Mouse (Mus musculus): ENCODE measurements around the gene Amigo1.
A peak's percentile ranks its signal among the peaks of the same experiment; 100 is the strongest.

The Amigo1 gene

DNA sequence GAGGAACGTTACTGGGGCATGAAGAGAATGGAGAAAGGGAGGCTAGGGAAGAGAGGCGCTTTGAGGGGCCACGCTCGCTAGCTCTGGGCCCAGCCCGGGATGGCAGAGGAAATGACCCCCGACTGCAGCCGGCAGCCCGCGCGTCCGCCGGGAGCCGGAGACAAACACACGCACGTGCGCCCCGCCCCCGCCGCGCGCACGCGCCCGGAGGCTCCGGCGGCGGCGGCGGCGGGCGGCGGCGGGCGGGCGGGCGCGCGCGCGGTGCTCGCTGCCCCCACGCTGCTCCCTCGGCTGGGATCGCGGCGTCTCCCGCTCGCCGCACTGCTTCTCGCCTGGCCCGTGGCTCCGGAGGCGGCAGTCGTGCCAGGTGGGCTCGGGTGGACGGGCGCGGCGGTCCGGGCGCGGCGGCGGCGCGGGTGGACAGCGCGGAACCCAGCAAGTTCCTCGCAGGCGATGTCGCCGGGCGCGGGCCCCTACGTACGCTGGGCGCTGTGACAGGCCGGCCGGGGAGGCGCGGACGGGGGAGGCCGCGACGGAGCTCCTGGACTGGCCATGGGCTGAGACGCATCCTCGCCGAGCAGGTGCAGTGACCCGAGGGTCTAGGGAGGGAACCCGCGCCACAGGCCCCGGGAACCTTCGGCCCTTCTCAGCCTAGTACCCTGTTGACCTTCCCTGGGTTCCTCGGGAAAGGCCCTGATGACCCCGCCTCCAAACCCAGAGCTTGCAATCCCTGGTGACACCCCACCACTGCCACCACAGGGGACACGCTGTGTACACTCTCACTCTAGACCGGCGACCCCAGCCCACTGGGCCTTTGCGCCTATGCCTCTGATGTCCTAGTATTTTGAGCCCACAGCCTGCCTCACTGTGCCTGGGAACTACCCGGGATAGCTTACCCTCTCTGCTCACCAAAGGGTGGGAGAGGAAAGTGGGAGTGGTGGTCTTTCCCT is at the start of gene Amigo1:
Gene Amigo1 (plus strand): TSS at position 238 of the 950 bp plus-strand sequence.
- peak; percentile 63 for DNase-seq

DNA sequence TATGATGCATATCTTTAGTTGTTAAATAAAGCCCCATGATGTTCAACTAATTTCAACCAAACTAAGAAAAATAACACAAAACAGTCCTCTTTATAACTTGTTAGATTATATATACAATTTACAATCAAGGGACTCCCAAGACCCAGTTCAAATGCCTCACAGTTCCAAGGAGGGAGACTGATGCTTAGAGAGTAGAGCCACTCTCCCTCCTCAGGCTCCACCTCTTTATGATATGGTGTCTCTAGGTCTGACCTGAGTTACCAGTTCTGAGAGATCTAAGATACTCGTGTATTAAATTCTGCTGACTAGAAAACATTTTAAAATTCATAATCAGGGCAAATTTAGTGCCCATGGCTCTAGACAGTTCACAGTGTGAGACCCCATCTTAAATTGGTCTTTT is 47.0 kb upstream of the Amigo1 start:
- no peak for DNase-seq

DNA sequence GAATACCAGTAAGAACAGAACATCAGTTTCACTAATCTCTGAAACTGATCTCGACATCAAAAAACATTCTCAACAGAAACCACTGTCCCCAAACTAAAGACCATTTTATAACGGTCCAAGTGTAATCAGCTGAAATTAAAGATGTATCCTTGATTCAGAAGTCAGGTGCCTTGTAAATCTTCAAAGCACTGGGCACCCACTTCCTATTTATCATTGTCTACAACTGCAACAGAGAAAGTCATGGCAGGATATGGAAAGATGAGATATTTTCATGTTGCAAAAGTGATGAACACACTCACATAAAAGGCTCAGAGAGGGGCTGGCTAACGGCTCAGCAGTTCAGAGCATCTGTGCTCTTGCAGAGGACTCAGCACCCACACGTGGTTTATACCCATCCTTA is 45.3 kb upstream of the Amigo1 start:
- DNase-seq: no peak

DNA sequence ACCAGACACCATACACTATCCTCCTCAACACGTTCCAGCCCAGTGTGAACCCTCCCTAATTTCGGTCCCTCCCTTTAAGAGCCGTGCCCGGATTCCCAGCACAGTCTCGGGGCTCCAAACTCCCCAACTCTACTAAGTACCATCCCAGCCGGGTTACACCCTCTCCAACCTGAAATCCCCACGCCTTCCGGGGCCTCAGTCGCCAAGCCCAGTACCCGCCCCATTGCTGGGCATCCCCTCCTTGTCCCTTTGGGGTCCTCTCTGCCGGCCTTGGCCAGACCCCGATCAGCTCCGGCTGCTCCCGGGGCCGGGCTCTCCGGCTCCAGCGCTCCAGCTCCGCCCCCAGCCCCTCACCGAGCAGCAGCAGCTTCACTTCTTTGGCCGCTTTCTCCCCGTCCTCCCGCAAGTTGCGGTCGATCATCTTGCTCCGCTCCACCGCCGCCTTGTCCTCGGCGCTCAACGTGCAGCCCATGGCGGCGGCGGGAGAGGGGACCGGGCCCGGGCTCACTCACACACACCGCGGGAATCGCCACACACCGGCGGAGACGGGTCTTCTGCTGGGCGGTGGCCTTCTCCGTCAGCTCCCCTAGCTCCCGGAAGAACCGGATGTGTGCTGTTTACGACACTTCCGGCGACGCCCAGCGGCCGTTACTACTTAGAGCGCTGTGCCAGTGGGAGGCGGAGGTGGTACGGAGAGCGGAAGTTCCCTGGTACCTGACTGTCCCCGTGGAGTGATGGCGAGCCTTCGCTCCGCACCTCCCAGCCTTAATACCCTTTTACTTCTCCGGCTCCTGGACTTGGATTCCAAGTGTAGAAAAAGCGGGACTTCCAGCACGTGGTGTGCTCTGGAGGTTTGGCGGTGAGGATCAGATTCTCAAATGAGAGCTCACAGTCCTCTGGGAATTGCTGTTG is 40.3 kb upstream of the Amigo1 start, which contains the start of gene Gnai3:
Gene Gnai3 (minus strand): TSS at position 613 of the 912 bp plus-strand sequence.
- peak; percentile 87 for DNase-seq

GRCm38 (mm10) chr3:108146671-108147070 is 39.5 kb upstream of the Amigo1 start:
- DNase-seq: no peak

- peak; percentile 91 for DNase-seq
These were observed 38.5 kb upstream of the Amigo1 start for GRCm38 (mm10) chr3:108147386-108148235.

DNA sequence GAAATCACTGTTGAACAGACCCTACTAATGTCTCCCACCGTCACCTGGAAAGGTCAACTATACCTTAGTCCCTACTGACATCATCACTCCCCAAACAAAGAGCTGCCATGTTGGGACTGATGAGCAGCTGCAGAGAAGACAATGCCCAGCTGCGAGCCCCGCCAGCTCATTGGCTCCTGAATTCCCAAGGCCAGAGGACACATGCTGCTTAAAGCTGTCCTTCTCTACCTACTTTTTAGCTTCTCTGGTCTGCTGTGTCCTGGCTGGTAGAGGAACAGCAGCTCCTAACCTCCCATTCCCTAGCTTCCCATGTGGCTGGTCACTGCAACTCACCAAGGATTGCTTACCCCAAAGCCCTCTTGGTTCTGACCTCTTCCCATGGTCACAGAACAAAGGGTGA is 33.8 kb upstream of the Amigo1 start:
- DNase-seq: no peak

DNA sequence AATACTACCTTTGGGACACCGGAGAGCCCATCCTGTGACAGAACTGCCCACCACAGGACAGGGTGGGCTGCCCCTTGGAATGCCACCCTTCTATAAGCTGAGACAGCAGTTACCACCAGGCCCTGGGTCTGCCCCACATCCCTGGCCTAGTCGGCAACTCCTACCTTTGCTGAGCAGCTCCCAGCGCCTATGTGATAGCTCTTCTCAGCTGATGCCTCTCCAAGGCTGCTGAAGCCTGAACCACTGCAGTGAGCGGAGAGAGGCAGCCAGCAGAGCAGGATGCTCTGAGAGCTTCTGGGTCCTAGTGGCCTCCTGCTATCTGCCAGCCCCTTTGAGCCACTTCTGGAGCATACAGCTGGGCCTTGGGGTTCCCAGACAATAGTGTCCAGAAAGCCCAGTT is 31.5 kb upstream of the Amigo1 start, which contains the start of gene Gpr61:
Gene Gpr61 (minus strand): TSS at position 227 of the 400 bp plus-strand sequence.
- peak; percentile 36 for DNase-seq

DNA sequence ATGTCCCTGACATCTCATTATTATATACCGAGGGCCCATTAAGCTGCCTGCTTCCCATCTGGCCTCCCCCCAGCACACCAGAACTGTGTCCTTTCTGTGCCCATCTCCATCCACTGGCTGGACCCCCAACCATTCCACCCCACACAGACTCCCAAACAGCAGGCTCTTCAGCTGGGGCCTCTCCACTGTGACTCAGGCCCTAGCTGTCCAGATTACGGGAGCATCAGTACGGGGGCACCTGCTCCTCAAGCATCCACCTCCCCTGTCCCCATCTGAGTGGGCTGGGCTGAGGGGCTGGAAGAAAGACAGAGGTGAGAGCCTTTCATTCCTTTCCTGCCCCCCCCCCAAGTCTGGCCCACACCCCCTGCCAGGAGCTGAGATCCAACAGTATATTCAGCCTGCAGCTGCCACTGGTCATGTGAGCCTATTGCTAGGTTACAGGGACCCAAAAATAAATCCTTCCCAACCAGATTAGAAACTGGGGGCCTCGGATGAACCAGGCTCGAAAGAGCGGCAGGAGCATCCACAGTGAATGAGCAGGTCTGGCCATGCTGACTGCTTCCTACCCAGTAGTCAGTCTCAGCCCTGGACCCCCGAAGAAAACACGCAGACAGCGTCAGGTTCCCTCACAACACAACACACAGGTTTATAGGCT is 27.6 kb upstream of the Amigo1 start:
- no peak for DNase-seq

GRCm38 (mm10) chr3:108164091-108164490 is 22.0 kb upstream of the Amigo1 start:
- no peak for DNase-seq

DNA sequence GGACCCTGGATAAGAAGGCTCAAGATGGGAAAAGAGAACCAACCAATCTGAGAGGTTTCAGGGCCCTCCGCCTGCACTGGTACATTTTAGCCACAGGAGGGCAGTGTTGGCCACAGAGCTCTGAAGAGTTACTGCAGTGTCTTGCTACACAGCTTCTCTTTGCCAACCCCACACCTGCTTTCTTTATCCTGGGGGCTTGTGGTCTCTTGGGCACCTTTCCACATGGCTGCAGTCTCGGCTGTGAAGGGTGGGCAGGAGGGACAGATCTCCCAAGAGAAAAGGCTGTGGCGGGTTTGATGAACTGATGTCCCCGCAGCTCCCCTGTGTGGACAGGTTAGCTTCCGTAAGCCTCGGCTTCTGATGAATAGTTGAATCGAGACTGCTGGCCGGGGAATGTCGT is 21.3 kb upstream of the Amigo1 start:
- DNase-seq: peak; percentile 91

GRCm38 (mm10) chr3:108165532-108166315 is 20.4 kb upstream of the Amigo1 start:
- DNase-seq: no peak

DNA sequence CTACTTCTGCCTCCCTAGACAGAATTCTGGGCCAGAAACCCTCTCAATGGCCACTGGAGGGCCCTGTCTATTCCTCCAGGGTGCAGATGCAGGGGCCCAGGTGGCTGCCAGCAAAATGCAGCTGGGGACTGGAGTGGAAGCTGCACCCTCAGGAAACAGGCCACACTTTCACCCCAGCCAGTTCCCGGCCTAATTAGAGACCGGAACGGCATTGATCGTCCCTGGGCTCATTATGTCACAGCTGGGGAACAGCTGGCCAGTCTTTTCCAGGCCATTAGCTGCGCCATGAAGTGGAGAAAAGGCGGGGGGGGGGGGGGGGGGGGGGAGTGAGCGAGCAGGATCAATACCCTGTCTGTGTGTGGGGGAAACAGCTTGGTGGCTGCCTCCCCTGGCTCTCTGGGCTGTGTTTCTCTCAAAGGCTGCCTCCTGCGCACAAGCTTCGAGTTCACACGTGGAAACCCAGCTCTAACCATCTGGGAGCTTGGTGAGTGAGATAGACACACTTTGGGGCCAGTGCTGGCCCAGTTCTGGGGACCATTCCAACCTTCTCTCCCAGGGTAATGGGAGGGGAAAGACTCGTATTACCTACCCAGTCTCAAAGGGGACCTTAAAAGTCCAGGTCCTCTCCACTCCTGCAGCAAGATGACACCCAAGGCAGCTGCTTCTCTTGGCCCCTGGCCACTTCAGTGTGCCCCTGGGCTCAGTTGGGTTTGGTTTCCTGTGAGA is 19.5 kb upstream of the Amigo1 start:
- DNase-seq: no peak

GRCm38 (mm10) chr3:108167499-108167898 is 18.6 kb upstream of the Amigo1 start:
- DNase-seq: no peak

DNA sequence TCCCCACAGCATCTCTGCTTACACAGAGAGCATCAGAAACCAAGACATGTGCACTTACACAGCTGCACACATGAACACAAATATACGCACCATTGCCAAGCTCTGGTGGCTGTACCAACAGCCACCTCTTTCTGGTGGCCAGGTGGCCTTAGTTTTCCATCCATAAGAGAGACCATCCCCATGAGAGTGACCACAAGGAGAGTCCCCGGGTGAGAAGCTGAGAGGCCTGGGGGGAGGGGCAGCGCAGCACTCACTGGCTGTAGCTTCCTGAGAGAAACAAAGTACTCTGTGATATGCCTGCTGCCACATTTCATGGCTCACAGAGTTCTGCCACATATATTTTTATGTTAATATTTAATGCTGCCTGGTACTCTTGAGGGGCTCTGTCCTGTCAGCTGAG is 16.9 kb upstream of the Amigo1 start:
- DNase-seq: no peak

- peak; percentile 62 for DNase-seq
These were observed 11.2 kb upstream of the Amigo1 start for GRCm38 (mm10) chr3:108174672-108175531.

- no peak for DNase-seq
These were observed 7.1 kb upstream of the Amigo1 start for GRCm38 (mm10) chr3:108178756-108179715.

- DNase-seq: no peak
These were observed 5.6 kb upstream of the Amigo1 start for GRCm38 (mm10) chr3:108180514-108180913.

All from cerebellum, adult 9-10 months (tissue).